Mouse (Mus musculus): ENCODE results near the gene Tanc2.

GRCm38 (mm10) chr11:105969516-105969915 is 379.7 kb downstream of the Tanc2 start:
- no peak for TF ChIP-seq TAL1 (IDR thresholded peaks at IDR 0.05; ENCODE audit: low read length)
- TF ChIP-seq GATA1 (IDR thresholded peaks at IDR 0.05; ENCODE audit: low read length), result no peak

Measured in erythroblast, embryonic 14.5 days (primary cell).